Mouse (Mus musculus) testis, adult 2 months (tissue): ENCODE results near the gene Atp6v1f. TPM values are rescaled to one million over a fixed set of nuclear protein-coding genes. Genes with fewer than 3 reads are reported as not detected.

Source experiments
- H3K27ac ChIP-seq: fragments of 200-500 bp; 2 replicates; pipeline ENCODE4 v1.5.1; 2012; ENCODE audit warnings: low read depth, low read length; ENCODE audit not compliant: control insufficient read depth, insufficient read depth
- H3K27me3 ChIP-seq: fragments of 200-500 bp; 2 replicates; pipeline ENCODE4 v1.6.1; 2012; ENCODE audit warnings: mild to moderate bottlenecking, low read length, moderate library complexity; ENCODE audit not compliant: control insufficient read depth, insufficient read depth
- H3K36me3 ChIP-seq: fragments of 200-500 bp; 2 replicates; pipeline ENCODE4 v1.6.1; 2012; ENCODE audit warnings: mild to moderate bottlenecking, low read length; ENCODE audit not compliant: control insufficient read depth, insufficient read depth
- H3K4me1 ChIP-seq: fragments of 200-500 bp; 2 replicates; pipeline ENCODE4 v1.6.1; 2012; ENCODE audit warnings: low read length; ENCODE audit not compliant: control insufficient read depth, insufficient read depth
- H3K4me3 ChIP-seq: fragments of 200-500 bp; 2 replicates; pipeline ENCODE4 v1.5.1; 2012; ENCODE audit warnings: low read depth, mild to moderate bottlenecking, low read length, moderate library complexity, mixed read lengths; ENCODE audit not compliant: control insufficient read depth
- CTCF ChIP-seq: fragments of 200-500 bp; IDR thresholded peaks from 2 replicates; pipeline ENCODE4 v1.5.1; 2012; ENCODE audit warnings: low read depth, mild to moderate bottlenecking, inconsistent platforms, low read length, moderate library complexity; ENCODE audit not compliant: control insufficient read depth, insufficient read depth, insufficient replicate concordance
- POLR2A ChIP-seq: fragments of 200-500 bp; IDR thresholded peaks from 2 replicates; pipeline ENCODE4 v1.6.1; 2012; ENCODE audit warnings: low read depth, mild to moderate bottlenecking, inconsistent platforms, low read length, moderate library complexity; ENCODE audit not compliant: control insufficient read depth
- polyA plus RNA-seq: library from polyadenylated mRNA; depleted of rRNA; stranded (reverse); fragments of >200 nt; gene quantifications from 2 replicates; pipeline ENCODE4 v1.2.3, GENCODE M21; 2012

Gene Atp6v1f
- polyA plus RNA-seq, 1 experiment = 454 TPM

- Histone ChIP-seq H3K4me1 (peaks cover 15% of the 10 kb centered on the region), H3K27me3 (peaks cover 2% of the 10 kb centered on the region; the same call in 1 of the 2 replicates), H3K27ac (no peak overlapping the region), H3K36me3 (no peaks in the 10 kb centered on the region), H3K4me3 (no peak overlapping the region)
- no peak for TF ChIP-seq POLR2A
These were observed 35.4 kb upstream of the Atp6v1f start for GRCm38 (mm10) chr6:29432156-29432555.

GRCm38 (mm10) chr6:29432676-29433037 is 34.9 kb upstream of the Atp6v1f start:
- Histone ChIP-seq H3K27me3 (peaks cover 2% of the 10 kb centered on the region; the same call in 1 of the 2 replicates), H3K4me3 (no peak overlapping the region; the same call in 1 of the 2 replicates), H3K4me1 (peaks cover 15% of the 10 kb centered on the region), H3K27ac (no peak overlapping the region), H3K36me3 (no peaks in the 10 kb centered on the region)
- TF ChIP-seq CTCF (no peak), POLR2A (no peak)

- peaks cover 15% of the 10 kb centered on the region for H3K4me1 ChIP-seq
- TF ChIP-seq CTCF (no peak), POLR2A (no peak)
- peaks cover 2% of the 10 kb centered on the region; the same call in 1 of the 2 replicates for H3K27me3 ChIP-seq
- peak within 1 kb of the TSS; percentile 74 for H3K4me3 ChIP-seq
- H3K27ac ChIP-seq = no peak within 1 kb of the TSS
- H3K36me3 ChIP-seq = no peaks in the 10 kb centered on the region
These were observed 34.3 kb upstream of the Atp6v1f start, which contains the start of gene Flnc for GRCm38 (mm10) chr6:29433038-29433803. Flnc (plus strand) TSS chr6:29433256.

GRCm38 (mm10) chr6:29433804-29434795 is 33.4 kb upstream of the Atp6v1f start:
- peaks cover 2% of the 10 kb centered on the region; the same call in 1 of the 2 replicates for H3K27me3 ChIP-seq
- H3K4me1 ChIP-seq = peaks cover 15% of the 10 kb centered on the region
- TF ChIP-seq CTCF (no peak), POLR2A (no peak)
- peak overlapping the region; percentile 74 for H3K4me3 ChIP-seq
- H3K27ac ChIP-seq = no peak overlapping the region
- H3K36me3 ChIP-seq = no peaks in the 10 kb centered on the region

DNA sequence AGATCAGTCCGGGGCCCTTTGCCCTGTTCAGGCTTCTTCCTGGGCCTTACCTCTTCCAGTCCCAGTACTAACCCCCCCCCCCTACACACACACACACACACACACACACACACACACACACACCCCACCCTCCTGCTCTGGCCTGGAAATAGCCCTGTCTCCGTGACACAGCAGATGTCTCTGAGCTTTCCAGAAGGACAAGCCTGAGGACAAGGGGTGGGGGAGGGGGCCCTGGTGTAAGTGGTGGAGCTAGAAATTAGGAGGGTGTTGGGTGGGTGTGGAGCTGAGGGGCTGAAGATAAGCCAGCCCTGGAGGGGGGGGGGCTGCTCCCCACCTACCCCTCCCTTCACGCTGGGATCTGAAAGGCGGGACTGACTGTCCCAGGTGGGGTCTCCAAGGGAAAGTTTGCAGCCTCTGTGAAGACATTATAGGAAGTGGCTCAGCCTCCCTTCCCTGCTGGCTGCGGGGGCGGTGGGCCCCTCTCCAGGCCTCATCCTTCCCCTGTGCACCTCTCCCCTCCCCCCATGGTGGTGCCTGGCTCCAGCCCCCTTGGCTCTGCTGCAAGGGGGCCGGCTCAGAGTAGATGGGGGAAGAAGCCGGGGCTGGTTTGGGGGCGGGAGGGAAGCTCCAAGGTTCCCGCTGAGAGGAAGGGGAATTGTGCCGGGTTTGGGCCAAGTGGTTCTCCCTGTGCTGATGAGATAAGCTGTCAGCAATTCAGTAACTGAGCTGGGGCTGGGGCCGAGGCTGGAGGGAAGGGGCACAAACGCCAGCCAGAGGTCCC is 32.4 kb upstream of the Atp6v1f start:
- Histone ChIP-seq H3K27ac (no peak overlapping the region), H3K4me3 (no peak overlapping the region), H3K4me1 (peaks cover 15% of the 10 kb centered on the region), H3K27me3 (peaks cover 2% of the 10 kb centered on the region; the same call in 1 of the 2 replicates), H3K36me3 (no peaks in the 10 kb centered on the region)
- no peak for TF ChIP-seq CTCF

GRCm38 (mm10) chr6:29435940-29436451 is 31.5 kb upstream of the Atp6v1f start:
- no peak overlapping the region for H3K27ac ChIP-seq
- H3K4me1 ChIP-seq = peaks cover 15% of the 10 kb centered on the region
- H3K36me3 ChIP-seq = no peaks in the 10 kb centered on the region
- no peak for TF ChIP-seq POLR2A
- TF ChIP-seq CTCF = no peak
- peaks cover 2% of the 10 kb centered on the region; the same call in 1 of the 2 replicates for H3K27me3 ChIP-seq
- no peak overlapping the region for H3K4me3 ChIP-seq
